Mouse (Mus musculus): ENCODE measurements around the gene Gm17364.

- TF ChIP-seq CTCF (IDR thresholded peaks at IDR 0.05; ENCODE audit: low read depth): no peak
- TF ChIP-seq EP300 (IDR thresholded peaks at IDR 0.05; ENCODE audit: low read depth): no peak
Observed at GRCm38 (mm10) chr13:41252141-41252540, 21.6 kb downstream of the Gm17364 start.

Measured in heart, postnatal 0 days (tissue).